Mouse (Mus musculus): ENCODE measurements at regions not wholly inside any gene's neighbourhood (a gene's known extent, or its start where the extent isn't known, plus 50 kb on each side); places are given as distances from the start of the nearest gene placed in this dataset.

Small RNA genes in the stretch of these regions (microRNA-seq; reads per million reads assigned to microRNA genes)
- 1,199 to 1,552 reads per million in 2 experiments for gene Mir221
- gene Mir222 = 161 to 382 reads per million in 2 experiments

All from adrenal gland, postnatal 25 days (tissue).